Mouse (Mus musculus): ENCODE measurements around the gene BC028528.
"Not testable (repeated sequence)": the region's sequence is repeated elsewhere in the genome, so short reads cannot be mapped to it uniquely, and the experiment has no call there.

BC028528 gene

GRCm38 (mm10) chr3:95879063-95879462, 12.7 kb downstream of the BC028528 start:
- DNase-seq (ENCODE audit: low spot score in 2 of 2): no peak

DNA sequence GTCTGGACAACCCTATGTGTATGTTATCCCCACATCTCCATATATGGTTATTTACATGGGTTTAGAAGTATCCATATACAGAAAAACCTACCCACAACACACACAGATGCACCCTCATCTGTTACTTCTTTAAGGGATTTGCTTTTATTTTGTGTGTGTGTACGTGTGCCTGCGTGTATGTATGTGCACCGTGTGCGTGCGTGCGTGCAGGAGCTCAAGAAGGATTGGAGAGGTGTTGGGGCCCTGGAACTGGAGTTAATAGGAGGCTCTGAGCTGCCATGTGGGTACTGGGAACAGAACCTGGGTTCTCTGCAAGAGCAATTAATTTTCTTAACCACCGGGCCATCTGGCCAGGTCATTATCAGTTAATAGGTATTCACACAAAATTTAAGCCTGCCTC, 19.8 kb downstream of the BC028528 start:
- DNase-seq (ENCODE audit: low spot score in 2 of 2): no peak

GRCm38 (mm10) chr3:95871392-95871867, 20.4 kb downstream of the BC028528 start, which contains the start of gene Mrps21:
Gene Mrps21 (minus strand): TSS chr3:95871519.
- DNase-seq (ENCODE audit: low spot score in 2 of 2): peak; percentile 64 to 78

- no peak for DNase-seq (ENCODE audit: low spot score in 2 of 2)
Observed at GRCm38 (mm10) chr3:95870976-95871375, 20.8 kb downstream of the BC028528 start.

DNA sequence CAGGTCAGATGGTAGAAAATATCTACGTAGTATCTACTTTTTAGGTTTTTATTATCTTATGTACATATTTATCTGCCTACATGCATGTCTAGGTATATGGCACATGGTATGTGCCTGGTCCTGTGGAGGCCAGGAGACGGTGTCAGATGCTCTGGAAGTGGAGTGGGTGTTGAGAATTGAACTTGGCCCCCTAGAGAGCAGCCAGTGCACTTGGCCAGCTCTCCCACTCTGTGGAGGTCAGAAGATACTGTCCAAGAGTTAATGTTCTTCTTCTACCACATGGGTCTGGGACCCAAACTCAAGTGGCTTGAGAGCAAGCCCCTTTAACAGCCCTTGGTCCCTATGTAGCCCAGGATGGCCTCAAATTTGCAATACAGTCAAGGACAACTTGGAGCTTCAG, 24.4 kb downstream of the BC028528 start:
- no peak for DNase-seq (ENCODE audit: low spot score in 2 of 2)

DNA sequence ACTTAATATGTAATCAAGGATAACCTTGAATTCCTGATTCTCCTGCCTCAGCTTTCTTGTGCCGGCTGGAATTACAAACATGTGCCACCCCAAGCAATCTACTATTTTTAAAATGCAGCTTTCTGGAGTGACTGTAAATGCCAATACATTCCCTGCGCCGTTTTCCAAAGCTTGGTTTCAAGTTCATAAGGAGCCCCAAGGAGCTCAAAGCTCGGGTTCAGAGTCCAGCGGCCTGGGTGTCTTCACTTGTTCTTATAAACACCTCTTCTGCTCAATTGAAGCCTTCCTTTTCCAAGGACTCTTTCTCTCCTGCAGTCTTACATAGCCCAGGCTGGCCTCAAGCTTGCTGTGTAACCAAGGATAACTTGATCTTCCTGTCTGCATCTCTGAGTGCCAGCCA, 25.7 kb downstream of the BC028528 start:
- no peak for DNase-seq (ENCODE audit: low spot score in 2 of 2)

GRCm38 (mm10) chr3:95865571-95865970, 26.2 kb downstream of the BC028528 start:
- DNase-seq (ENCODE audit: low spot score in 2 of 2): no peak

DNA sequence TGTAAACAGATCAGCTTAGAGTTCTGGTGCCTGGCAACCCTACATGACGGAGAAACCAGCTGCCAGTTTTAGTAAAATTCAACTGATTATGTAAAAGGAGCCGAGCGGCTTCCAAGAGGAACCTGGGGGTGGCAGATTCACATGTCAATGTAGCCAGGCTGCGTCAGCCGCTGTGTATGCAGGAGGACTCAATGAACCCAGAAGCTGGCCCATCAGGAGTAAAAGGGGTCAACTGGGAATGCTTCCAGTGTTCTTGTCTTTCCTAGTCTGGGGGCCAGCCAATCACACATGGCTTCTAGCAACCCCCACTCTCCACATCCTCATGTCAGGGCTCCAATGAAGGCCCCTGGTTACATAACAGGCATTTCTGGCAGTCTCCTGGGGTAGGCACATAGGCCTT, 26.8 kb downstream of the BC028528 start:
- DNase-seq (ENCODE audit: low spot score in 2 of 2): peak; percentile 38 to 52

DNA sequence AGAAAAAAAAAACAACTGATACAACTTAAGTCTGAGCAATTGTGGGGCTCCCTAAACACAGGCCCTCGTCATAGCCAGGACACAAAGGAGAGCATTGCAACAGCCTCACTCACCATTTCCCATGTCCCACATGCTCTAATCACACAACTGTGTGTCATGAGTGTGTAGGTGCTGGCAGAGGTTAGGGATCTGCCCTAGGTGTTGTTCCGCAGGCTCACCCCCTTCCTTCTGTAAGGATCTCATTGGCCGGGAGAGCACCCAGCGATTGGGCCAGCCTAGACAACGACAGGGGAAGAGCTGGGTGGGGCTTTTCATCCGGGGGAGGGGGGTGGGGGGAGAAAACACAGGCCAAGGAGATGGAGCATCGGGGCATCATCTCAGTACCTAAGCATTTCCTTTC, 28.2 kb downstream of the BC028528 start:
- DNase-seq (ENCODE audit: low spot score in 2 of 2): no peak

DNA sequence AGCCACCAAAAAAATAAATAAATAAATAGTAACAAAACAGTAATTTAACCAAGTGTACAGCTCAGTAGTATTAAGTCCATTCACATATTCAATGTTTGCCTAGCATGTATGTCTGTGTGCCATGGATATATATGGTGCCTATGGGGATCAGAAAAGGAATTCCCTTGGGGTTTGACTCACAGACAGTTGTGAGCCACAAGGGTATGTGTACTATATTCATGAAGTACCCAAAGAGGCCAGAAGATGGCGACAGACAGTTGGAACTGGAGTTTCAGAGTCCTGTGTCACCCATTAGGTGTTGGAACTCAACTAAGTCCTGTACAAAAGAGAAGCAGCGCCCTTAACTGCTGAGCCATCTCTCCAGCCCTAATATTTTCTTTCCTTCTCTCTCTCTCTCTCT, 30.0 kb downstream of the BC028528 start:
- DNase-seq (ENCODE audit: low spot score in 2 of 2): no peak

DNA sequence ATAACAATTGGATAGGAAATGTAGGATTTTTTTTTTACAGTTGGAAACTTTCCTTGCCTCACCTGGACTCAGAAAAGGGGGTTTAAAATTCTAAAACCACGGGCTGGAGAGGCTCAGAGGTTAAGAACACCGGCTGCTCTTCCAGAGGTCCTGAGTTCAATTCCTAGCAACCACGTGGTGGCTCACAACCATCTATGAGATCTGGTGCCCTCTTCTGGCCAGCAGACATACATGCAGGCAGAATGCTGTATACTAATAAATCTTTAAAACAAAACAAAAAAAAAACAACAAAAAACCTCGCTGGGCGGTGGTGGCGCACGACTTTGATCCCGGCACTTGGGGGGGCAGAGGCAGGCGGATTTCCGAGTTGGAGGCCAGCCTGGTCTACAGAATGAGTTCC, 30.6 kb downstream of the BC028528 start:
- DNase-seq (ENCODE audit: low spot score in 2 of 2): no peak

GRCm38 (mm10) chr3:95860323-95860722, 31.5 kb downstream of the BC028528 start:
- DNase-seq (ENCODE audit: low spot score in 2 of 2): no peak

DNA sequence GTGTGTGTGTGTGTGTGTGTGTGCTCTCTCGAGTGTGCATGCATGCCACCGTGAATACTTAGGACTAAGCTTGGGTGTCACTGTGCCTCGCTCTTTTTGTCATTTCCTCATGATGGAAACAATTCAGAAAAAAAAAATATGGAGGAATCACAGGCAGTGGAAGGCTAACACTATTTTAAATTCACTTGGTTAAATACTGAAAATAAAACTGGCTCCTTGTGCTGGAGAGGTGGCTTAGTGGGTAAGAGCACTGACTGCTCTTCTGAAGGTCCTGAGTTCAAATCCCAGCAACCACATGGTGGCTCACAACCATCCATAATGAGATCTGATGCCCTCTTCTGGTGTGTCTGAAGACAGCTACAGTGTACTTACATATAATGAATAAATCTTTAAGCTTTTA, 33.5 kb downstream of the BC028528 start:
- not testable (repeated sequence) for DNase-seq (ENCODE audit: low spot score in 2 of 2)

DNA sequence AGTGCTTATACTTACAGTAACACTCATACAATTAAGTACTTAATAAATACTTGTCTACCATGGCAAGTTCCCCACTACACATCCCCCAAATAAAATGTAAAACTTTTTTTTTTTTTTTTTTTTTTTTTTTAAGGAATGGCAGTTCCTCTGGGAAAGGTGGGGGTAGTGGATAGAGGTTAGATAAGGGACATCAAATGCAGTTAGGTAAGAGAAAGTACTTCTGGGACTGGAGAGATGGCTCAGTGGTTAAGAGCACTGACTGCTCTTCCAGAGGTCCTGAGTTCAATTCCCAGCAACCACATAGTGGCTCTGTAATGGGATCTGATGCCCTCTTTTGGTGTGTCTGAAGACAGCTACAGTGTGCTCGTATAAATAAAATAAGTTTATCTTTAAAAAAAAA, 34.8 kb downstream of the BC028528 start:
- not testable (repeated sequence) for DNase-seq (ENCODE audit: low spot score in 2 of 2)

DNA sequence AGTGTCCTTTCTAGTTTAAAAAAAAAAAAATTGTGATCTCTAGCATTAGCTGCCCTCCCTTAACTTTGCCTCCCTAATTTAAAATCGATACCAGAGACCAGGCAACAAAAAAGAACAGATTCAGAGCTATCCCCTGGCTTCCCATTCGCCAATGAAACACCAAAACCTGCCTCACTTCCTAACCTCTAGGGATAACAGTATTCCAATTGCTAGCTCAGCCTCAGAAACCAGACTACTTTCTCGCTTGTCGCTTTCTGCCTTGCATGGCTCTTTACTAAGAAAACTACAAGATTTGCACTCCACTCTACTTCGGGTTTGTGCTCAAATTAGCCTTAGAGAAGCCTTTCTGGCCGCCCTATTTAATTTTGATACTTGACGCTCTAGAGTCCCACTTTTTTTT, 35.7 kb downstream of the BC028528 start:
- DNase-seq (ENCODE audit: low spot score in 2 of 2): no peak

DNA sequence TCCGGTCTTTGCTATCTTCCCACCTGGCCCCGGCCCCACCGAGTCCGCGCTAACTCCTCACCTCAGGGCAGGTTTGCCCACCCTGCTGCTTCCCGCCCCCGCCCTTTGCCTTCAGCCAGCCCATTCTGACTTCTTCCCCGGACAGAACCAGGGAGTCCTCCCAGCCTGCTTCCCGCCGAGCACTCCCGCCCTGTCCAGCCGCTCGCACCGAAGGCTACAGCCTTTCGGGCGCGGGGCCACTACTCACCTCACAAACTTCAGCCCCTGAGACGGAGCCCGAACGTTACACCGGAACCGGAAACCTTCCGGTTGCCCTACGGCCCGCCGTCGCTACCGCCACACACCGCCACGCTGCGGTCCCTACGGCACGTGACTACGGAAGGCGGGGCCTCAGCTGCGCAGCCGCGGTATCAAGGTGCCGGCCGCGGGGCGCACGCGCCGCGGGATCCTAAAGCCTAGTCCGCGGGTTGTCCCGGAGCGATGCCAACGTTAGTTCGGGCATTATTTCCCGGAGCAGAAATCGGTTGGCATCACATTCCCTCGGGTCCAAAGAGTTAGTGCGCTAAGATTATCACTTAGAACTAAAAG, 36.2 kb downstream of the BC028528 start, which contains the start of gene Prpf3:
TSS of gene Prpf3 (minus strand) at position 384 of the 588 bp plus-strand sequence.
- peak; percentile 86 to 92 for DNase-seq (ENCODE audit: low spot score in 2 of 2)

DNA sequence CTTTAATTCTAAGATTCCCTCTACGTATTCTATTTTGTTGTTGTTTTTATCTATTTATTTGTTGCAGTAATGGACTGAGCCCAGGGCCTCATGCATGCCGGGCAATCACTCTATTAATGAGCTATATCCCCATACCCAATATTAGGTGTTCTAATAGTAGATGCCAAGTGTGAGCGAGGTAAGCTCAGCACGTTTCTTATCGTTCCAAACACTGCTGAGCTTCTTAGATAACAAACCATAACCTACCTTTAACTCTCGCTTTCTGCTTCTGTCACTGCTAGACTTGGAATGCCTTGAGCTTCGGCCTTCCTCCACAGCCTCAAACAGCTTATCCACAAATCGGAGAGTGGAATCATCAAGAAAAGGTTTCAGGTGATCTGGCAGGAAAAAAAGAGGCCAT, 40.5 kb downstream of the BC028528 start:
- DNase-seq (ENCODE audit: low spot score in 2 of 2): no peak

DNA sequence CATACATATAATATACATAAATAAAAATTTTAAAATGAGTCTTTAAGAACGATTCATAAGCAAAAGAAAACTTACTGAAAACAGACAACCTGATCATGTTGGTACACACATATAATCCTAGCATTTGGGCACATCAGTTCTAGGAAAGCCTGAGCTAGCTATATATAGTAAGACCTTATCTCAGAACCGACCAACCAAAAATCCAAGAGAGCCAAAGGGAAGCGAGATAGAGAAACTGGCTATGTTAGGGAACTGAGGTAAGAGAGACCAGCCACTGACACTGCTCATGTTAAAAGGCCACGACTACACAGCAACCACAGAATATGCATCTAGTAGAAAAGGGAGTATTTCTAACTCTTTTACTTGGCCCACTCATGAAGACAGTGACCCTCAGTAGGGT, 41.2 kb downstream of the BC028528 start:
- no peak for DNase-seq (ENCODE audit: low spot score in 2 of 2)

DNA sequence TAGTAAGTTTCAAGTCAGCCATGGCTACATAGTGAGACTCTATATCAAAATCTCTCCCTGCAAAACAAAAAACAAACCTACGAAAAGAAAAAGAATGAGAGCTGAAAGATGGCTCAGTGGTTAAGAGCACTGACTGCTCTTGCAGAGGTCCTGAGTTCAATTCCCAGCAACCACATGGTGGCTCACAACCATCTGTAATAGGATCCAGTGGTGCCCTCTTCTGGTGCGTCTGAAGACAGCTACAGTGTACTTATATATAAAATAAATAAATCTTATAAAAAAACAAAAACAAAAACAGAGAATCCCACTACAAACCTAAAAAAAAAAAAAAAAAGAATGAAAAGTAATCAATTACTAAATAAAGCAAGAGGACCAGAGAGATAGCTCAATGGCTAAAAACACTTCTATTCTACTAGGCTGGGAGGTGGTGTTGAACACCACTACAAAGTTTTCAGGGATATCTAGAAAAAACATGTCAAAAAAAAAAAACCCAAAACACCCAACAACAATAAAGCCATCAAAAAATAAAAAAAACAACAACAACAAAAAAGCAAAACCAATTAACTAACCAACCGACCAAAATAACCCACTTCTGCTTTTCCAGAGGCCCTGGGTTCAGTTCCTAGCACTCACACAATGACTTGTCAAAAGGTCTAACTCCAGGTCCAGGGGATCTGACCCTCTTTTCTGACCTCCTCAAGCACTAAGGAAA, 49.1 kb downstream of the BC028528 start:
- no peak for DNase-seq (ENCODE audit: low spot score in 2 of 2)

DNA sequence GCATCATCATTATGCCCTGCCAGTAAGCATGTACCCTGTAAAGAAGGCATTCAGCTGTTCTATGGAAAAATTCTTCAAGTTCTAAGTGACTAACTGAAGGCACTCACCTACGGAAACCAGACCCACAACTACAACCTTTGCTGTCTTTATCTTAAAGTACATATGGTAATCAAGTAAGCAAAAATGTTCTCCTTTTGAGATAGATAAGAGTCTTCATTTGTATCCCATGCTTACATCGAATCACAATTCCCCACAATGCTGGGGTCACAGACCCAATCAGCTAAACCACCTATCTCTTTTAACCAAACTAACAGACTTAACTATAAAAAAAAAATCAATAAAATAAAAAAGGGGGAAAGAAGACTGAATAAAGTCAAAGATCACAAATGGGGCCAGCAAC, 52.6 kb downstream of the BC028528 start:
- no peak for DNase-seq (ENCODE audit: low spot score in 2 of 2)

Measured in frontal cortex, postnatal 25 days (tissue).